Mouse (Mus musculus) C2C12 (cell line): ENCODE measurements around the gene Adcy7.

ENCODE experiments used
- CEBPB ChIP-seq: IDR thresholded peaks from one replicate; pipeline ENCODE4 v1.6.1; 2011; ENCODE audit warnings: low read depth, mild to moderate bottlenecking, control low read depth, moderate library complexity
- CTCF ChIP-seq: IDR thresholded peaks from one replicate; pipeline ENCODE4 v1.5.1; 2011; ENCODE audit not compliant: control insufficient read depth, insufficient read depth, insufficient read length
- FOSL1 ChIP-seq: IDR thresholded peaks from one replicate; pipeline ENCODE4 v1.8.0; 2011; ENCODE audit warnings: mild to moderate bottlenecking, low read length; ENCODE audit not compliant: poor library complexity, insufficient read depth, severe bottlenecking
- MAX ChIP-seq: IDR thresholded peaks from one replicate; pipeline ENCODE4 v1.6.1; 2011; ENCODE audit warnings: mild to moderate bottlenecking, control low read depth

- TF ChIP-seq MAX, result no peak
- no peak for TF ChIP-seq CTCF
- no peak for TF ChIP-seq CEBPB
- no peak for TF ChIP-seq FOSL1
Observed at GRCm38 (mm10) chr8:88330816-88331215, 58.6 kb downstream of the Adcy7 start.
